Mouse (Mus musculus) limb, embryonic 12.5 days (tissue): ENCODE measurements around the gene Krtap10-10. TPM values are rescaled to one million over a fixed set of nuclear protein-coding genes. Genes with fewer than 3 reads are reported as not detected.

Source experiments
- ATAC-seq: fragments of 200-750 bp; cut with Nextera tagmentation; 2 replicates; pipeline ENCODE4 v1.8.0; 2017; ENCODE audit warnings: low read depth, moderate TSS enrichment; ENCODE audit not compliant: insufficient number of reproducible peaks, insufficient read depth, low FRiP score, low TSS enrichment
- H3K27ac ChIP-seq: fragments of 300-500 bp; sonication (generic); 2 replicates; pipeline ENCODE4 v1.5.1; 2016; ENCODE audit warnings: mild to moderate bottlenecking, moderate library complexity
- H3K27me3 ChIP-seq: fragments of 300-500 bp; sonication (generic); 2 replicates; pipeline ENCODE4 v1.6.1; 2016; ENCODE audit warnings: mild to moderate bottlenecking, moderate library complexity
- H3K36me3 ChIP-seq: fragments of 300-500 bp; sonication (generic); 2 replicates; pipeline ENCODE4 v1.6.1; 2016; ENCODE audit warnings: mild to moderate bottlenecking, moderate library complexity
- H3K4me1 ChIP-seq: fragments of 300-500 bp; sonication (generic); replicated peaks from 2 replicates; pipeline ENCODE4 v1.6.1; 2016
- H3K4me2 ChIP-seq: fragments of 300-500 bp; sonication (generic); 2 replicates; pipeline ENCODE4 v1.6.1; 2016; ENCODE audit warnings: mild to moderate bottlenecking, moderate library complexity
- H3K4me3 ChIP-seq: fragments of 300-500 bp; sonication (generic); replicated peaks from 2 replicates; pipeline ENCODE4 v1.5.1; 2016; ENCODE audit warnings: mild to moderate bottlenecking
- H3K9ac ChIP-seq: fragments of 300-500 bp; sonication (generic); replicated peaks from 2 replicates; pipeline ENCODE4 v1.6.1; 2016; ENCODE audit warnings: mild to moderate bottlenecking, moderate library complexity
- H3K9me3 ChIP-seq: fragments of 300-500 bp; sonication (generic); 2 replicates; pipeline ENCODE4 v1.6.1; 2016; ENCODE audit warnings: mild to moderate bottlenecking, moderate library complexity
- WGBS: fragments of 180-500 bp; shearing (Covaris S2); methylation state at CpG from one replicate; pipeline ENCODE4 v1.1.7; 2016; 5-methylcytosine and 5-hydroxymethylcytosine counted together
- polyA plus RNA-seq: library from polyadenylated mRNA; unstranded; fragments of >200 nt; fragmentation: Nextera tagmentation; extraction: Ambion mirVana; gene quantifications from 2 replicates; pipeline ENCODE4 v1.2.1, GENCODE M21; 2016

The Krtap10-10 gene
- polyA plus RNA-seq, 1 experiment from 2014 or later, result not detected

DNA sequence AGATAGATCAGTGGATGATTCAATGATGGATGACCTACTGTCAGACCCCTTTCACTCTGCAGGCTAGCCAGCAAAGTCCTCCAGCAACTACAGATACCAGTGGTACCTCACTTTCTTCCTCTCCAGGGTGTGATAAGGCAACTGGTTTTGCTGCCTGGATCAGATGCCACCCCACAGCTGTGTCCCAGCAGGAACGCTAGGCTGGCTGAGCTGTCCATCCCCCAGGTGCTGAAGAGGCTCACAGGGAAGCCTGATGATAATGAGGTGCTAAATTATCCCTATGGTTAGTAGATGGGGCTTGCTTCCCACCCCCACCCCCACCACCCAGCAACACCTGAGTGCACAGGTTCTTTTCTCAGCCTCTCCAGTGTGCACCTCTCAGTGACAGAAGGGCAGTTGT, 31.8 kb downstream of the Krtap10-10 start:
- no peak for ATAC-seq
- WGBS, result 5% methylated on average over 1 of the region's 1 CpGs
- no peaks in the 10 kb centered on the region for H3K4me1 ChIP-seq

DNA sequence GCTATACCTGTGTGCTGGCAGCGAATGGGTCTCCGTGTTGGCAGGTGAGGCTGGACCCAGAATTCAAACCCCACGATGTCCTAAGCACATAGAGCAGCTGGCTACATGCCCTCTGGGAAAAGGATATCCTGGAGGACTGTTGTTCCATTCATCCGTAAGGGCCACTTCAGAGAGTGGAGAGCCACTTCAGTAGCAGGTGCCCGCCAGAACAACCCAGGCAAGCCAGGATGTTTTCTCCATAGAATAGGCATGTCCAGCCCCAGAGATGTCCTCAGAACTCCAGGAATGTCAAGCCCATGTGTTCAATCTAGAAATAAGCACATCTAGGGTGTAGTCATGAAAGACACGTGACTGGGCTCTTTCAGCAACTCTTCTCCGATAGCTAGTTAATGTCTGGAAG, 33.9 kb downstream of the Krtap10-10 start:
- Histone ChIP-seq H3K4me1 (no peaks in the 10 kb centered on the region), H3K27me3 (no peaks in the 10 kb centered on the region; the same call in 1 of the 2 replicates), H3K9me3 (no peaks in the 10 kb centered on the region), H3K4me2 (no peak overlapping the region), H3K4me3 (no peak overlapping the region), H3K9ac (no peak overlapping the region), H3K27ac (no peak overlapping the region), H3K36me3 (no peaks in the 10 kb centered on the region)
- no peak for ATAC-seq
- WGBS, result 90% methylated on average over 7 of the region's 7 CpGs

More for the DNA sequence above, 31.8 kb downstream of the Krtap10-10 start:
- H3K9ac ChIP-seq, result no peak overlapping the region
- H3K27ac ChIP-seq, result no peak overlapping the region
- no peak overlapping the region for H3K4me3 ChIP-seq
- H3K4me2 ChIP-seq, result no peak overlapping the region
- H3K9me3 ChIP-seq, result no peaks in the 10 kb centered on the region
- H3K27me3 ChIP-seq, result no peaks in the 10 kb centered on the region; the same call in 1 of the 2 replicates
- no peaks in the 10 kb centered on the region for H3K36me3 ChIP-seq

DNA sequence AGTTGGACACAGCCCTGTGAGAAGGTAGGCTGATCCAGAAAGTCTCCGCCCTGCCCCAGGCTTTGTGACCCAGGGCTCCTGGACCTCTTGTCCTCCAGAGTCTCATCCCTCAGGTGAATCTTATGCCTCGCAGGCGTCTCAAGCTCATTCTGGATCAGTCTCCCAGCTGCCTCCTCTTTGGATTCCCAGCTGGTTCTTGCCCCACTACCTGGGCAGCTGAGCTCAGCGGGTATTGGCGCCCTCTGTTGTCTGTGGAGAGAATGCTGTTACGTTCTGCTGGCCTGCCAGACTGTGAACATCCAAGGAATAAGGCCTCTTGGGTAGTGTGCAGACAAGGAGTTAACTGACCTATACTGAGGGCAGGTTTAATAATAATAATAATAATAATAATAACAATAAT, 43.2 kb downstream of the Krtap10-10 start:
- 68% methylated on average over 6 of the region's 6 CpGs for WGBS
- no peak overlapping the region for H3K27ac ChIP-seq
- no peaks in the 10 kb centered on the region for H3K36me3 ChIP-seq
- no peaks in the 10 kb centered on the region for H3K4me1 ChIP-seq
- H3K4me2 ChIP-seq, result no peak overlapping the region
- no peak overlapping the region for H3K9ac ChIP-seq
- H3K27me3 ChIP-seq, result no peaks in the 10 kb centered on the region
- peaks cover 4% of the 10 kb centered on the region; the same call in 1 of the 2 replicates for H3K9me3 ChIP-seq
- no peak for ATAC-seq
- no peak overlapping the region for H3K4me3 ChIP-seq

GRCm38 (mm10) chr10:77880305-77880704, 44.6 kb downstream of the Krtap10-10 start:
- Histone ChIP-seq H3K36me3 (no peaks in the 10 kb centered on the region), H3K9ac (no peak overlapping the region), H3K4me1 (no peaks in the 10 kb centered on the region), H3K27ac (no peak overlapping the region), H3K4me3 (no peak overlapping the region), H3K27me3 (no peaks in the 10 kb centered on the region), H3K4me2 (no peak overlapping the region), H3K9me3 (peaks cover 4% of the 10 kb centered on the region; the same call in 1 of the 2 replicates)
- ATAC-seq, result no peak
- WGBS, result 73% methylated on average over 3 of the region's 3 CpGs

DNA sequence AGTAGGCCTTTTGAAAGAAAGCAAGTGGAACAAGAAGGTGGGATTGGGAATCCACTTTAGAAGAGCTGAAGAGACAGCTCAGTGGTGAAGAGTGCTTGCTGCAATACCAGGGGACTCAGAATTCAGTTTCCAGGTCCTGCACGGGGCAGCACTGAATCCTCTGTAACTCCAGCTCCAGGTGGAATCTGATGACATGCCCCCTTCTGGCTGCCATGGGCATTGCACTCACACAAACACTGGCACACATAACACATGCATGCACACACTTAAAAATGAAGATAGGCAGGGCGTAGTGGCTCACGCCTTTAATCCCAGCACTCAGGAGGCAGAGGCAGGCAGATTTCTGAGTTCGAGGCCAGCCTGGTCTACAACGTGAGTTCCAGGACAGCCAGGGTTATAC, 46.8 kb downstream of the Krtap10-10 start:
- WGBS, result 86% methylated on average over 5 of the region's 5 CpGs
- Histone ChIP-seq H3K27ac (no peak overlapping the region), H3K4me1 (no peaks in the 10 kb centered on the region), H3K4me2 (no peak overlapping the region), H3K4me3 (no peak overlapping the region), H3K36me3 (no peaks in the 10 kb centered on the region), H3K9me3 (peaks cover 4% of the 10 kb centered on the region; the same call in 1 of the 2 replicates), H3K27me3 (no peaks in the 10 kb centered on the region), H3K9ac (no peak overlapping the region)
- ATAC-seq, result no peak

- Histone ChIP-seq H3K27me3 (no peaks in the 10 kb centered on the region), H3K36me3 (no peaks in the 10 kb centered on the region), H3K4me3 (no peak overlapping the region), H3K27ac (no peak overlapping the region), H3K9ac (no peak overlapping the region), H3K4me1 (no peaks in the 10 kb centered on the region), H3K4me2 (no peak overlapping the region), H3K9me3 (peaks cover 10% of the 10 kb centered on the region)
- WGBS, result 53% methylated on average over 12 of the region's 12 CpGs
- ATAC-seq, result no peak
Measured at GRCm38 (mm10) chr10:77886007-77886747, 50.4 kb downstream of the Krtap10-10 start.

Other genes with a start within 250 kb of the Krtap10-10 start
- 345 and 359 TPM in 2 replicates for gene Sumo3, start 229.8 kb upstream of the Krtap10-10 start, polyA plus RNA-seq
- gene Gm49325, start 229.8 kb upstream of the Krtap10-10 start, polyA plus RNA-seq, result 9.7 and 12.0 TPM in 2 replicates
- gene Ube2g2, start 213.7 kb upstream of the Krtap10-10 start, polyA plus RNA-seq, result 75.4 and 79.3 TPM in 2 replicates
- gene Tspear, start 149.4 kb upstream of the Krtap10-10 start, polyA plus RNA-seq, result 0.50 and 1.3 TPM in 2 replicates
- not detected in 2 replicates for gene Gm19402, start 145.2 kb upstream of the Krtap10-10 start, polyA plus RNA-seq
- not detected in 2 replicates for gene Gm9508, start 138.7 kb upstream of the Krtap10-10 start, polyA plus RNA-seq
- not detected in 2 replicates for gene Gm10272, start 129.3 kb upstream of the Krtap10-10 start, polyA plus RNA-seq
- gene Gm10024, start 124.5 kb upstream of the Krtap10-10 start, polyA plus RNA-seq, result not detected in 2 replicates
- not detected in 2 replicates for gene Gm10142, start 120.1 kb upstream of the Krtap10-10 start, polyA plus RNA-seq
- not detected in 2 replicates for gene Krtap12-1, start 115.3 kb upstream of the Krtap10-10 start, polyA plus RNA-seq
- gene Gm10100, start 109.5 kb upstream of the Krtap10-10 start, polyA plus RNA-seq, result not detected in 2 replicates
- not detected in 2 replicates for gene Gm18596, start 93.3 kb upstream of the Krtap10-10 start, polyA plus RNA-seq
- gene Gm9736, start 84.6 kb upstream of the Krtap10-10 start, polyA plus RNA-seq, result not detected in 2 replicates
- gene Gm3233, start 76.3 kb upstream of the Krtap10-10 start, polyA plus RNA-seq, result not detected in 2 replicates
- not detected in 2 replicates for gene Gm3238, start 64.6 kb upstream of the Krtap10-10 start, polyA plus RNA-seq
- gene Gm7138, start 59.0 kb upstream of the Krtap10-10 start, polyA plus RNA-seq, result not detected in 2 replicates
- not detected in 2 replicates for gene Gm3250, start 53.4 kb upstream of the Krtap10-10 start, polyA plus RNA-seq
- gene Gm7137, start 47.7 kb upstream of the Krtap10-10 start, polyA plus RNA-seq, result not detected in 2 replicates
- gene Gm9639, start 40.9 kb upstream of the Krtap10-10 start, polyA plus RNA-seq, result not detected in 2 replicates
- not detected in 2 replicates for gene Gm19668, start 36.8 kb upstream of the Krtap10-10 start, polyA plus RNA-seq
- gene Gm9507, start 24.1 kb upstream of the Krtap10-10 start, polyA plus RNA-seq, result not detected in 2 replicates
- gene Gm2696, start 21.3 kb upstream of the Krtap10-10 start, polyA plus RNA-seq, result not detected in 2 replicates
- gene Krtap10-4, start 8.9 kb upstream of the Krtap10-10 start, polyA plus RNA-seq, result not detected in 2 replicates
- gene Gm36176, start 10.9 kb downstream of the Krtap10-10 start, polyA plus RNA-seq, result not detected in 2 replicates
- gene Gm10318, start 16.9 kb downstream of the Krtap10-10 start, polyA plus RNA-seq, result not detected in 2 replicates
- gene Gm3285, start 26.0 kb downstream of the Krtap10-10 start, polyA plus RNA-seq, result not detected in 2 replicates
- 3.1 and 3.4 TPM in 2 replicates for gene Lrrc3, start 66.6 kb downstream of the Krtap10-10 start, polyA plus RNA-seq
- gene Trpm2, start 134.6 kb downstream of the Krtap10-10 start, polyA plus RNA-seq, result 0.29 and 0.53 TPM in 2 replicates
- gene 1810043G02Rik, start 142.6 kb downstream of the Krtap10-10 start, polyA plus RNA-seq, result 28.2 and 29.2 TPM in 2 replicates
- gene Pfkl, start 174.1 kb downstream of the Krtap10-10 start, polyA plus RNA-seq, result 172 and 174 TPM in 2 replicates
- not detected in 2 replicates for gene Dnmt3l, start 206.0 kb downstream of the Krtap10-10 start, polyA plus RNA-seq
- gene Aire, start 207.7 kb downstream of the Krtap10-10 start, polyA plus RNA-seq, result 0.53 and 0.90 TPM in 2 replicates
- 3.0 and 3.1 TPM in 2 replicates for gene Icosl, start 233.4 kb downstream of the Krtap10-10 start, polyA plus RNA-seq